Mouse (Mus musculus): ENCODE results near the gene Bap1. TPM values are rescaled to one million over a fixed set of nuclear protein-coding genes. Genes with fewer than 3 reads are reported as not detected.

The Bap1 gene
- polyA plus RNA-seq, 1 experiment from 2014 or later: 43.2 TPM

GRCm38 (mm10) chr14:31260932-31261331 is 9.7 kb downstream of the Bap1 start:
- no peaks in the 10 kb centered on the region for H3K4me1 ChIP-seq (replicated peaks)
- ATAC-seq (replicated peaks; ENCODE audit: insufficient number of reproducible peaks, insufficient read depth, low FRiP score, low read depth): no peak
- no peak overlapping the region for H3K9ac ChIP-seq
- no peak overlapping the region for H3K27ac ChIP-seq
- no peaks in the 10 kb centered on the region for H3K9me3 ChIP-seq (replicated peaks)
- H3K27me3 ChIP-seq: no peaks in the 10 kb centered on the region
- H3K4me2 ChIP-seq: no peak overlapping the region
- WGBS: 90% methylated on average over 9 of the region's 9 CpGs
- no peak overlapping the region for H3K4me3 ChIP-seq
- H3K36me3 ChIP-seq: peaks cover 45% of the 10 kb centered on the region

- H3K4me1 ChIP-seq (replicated peaks): peaks cover 3% of the 10 kb centered on the region; the same call in 1 of the 2 replicates
- H3K9me3 ChIP-seq (replicated peaks): no peaks in the 10 kb centered on the region
- H3K4me3 ChIP-seq: no peak overlapping the region
- no peak overlapping the region for H3K27ac ChIP-seq
- ATAC-seq (replicated peaks; ENCODE audit: insufficient number of reproducible peaks, insufficient read depth, low FRiP score, low read depth): no peak
- H3K4me2 ChIP-seq: no peak overlapping the region
- 84% methylated on average over 11 of the region's 11 CpGs for WGBS
- no peak overlapping the region for H3K9ac ChIP-seq
- peaks cover 6% of the 10 kb centered on the region; the same call in 1 of the 2 replicates for H3K27me3 ChIP-seq
- no peaks in the 10 kb centered on the region for H3K36me3 ChIP-seq
Observed at GRCm38 (mm10) chr14:31267649-31268048, 16.4 kb downstream of the Bap1 start.

GRCm38 (mm10) chr14:31268301-31269001 is 17.2 kb downstream of the Bap1 start:
- Histone ChIP-seq H3K27me3 (peaks cover 6% of the 10 kb centered on the region; the same call in 1 of the 2 replicates), H3K4me1 (replicated peaks) (peaks cover 3% of the 10 kb centered on the region; the same call in 1 of the 2 replicates), H3K4me2 (no peak overlapping the region; the same call in 1 of the 2 replicates), H3K4me3 (no peak overlapping the region), H3K36me3 (no peaks in the 10 kb centered on the region), H3K9ac (no peak overlapping the region), H3K27ac (no peak overlapping the region), H3K9me3 (replicated peaks) (no peaks in the 10 kb centered on the region)
- WGBS: 70% methylated on average over 9 of the region's 9 CpGs
- no peak for ATAC-seq (replicated peaks; ENCODE audit: insufficient number of reproducible peaks, insufficient read depth, low FRiP score, low read depth)

GRCm38 (mm10) chr14:31269456-31270100 is 18.3 kb downstream of the Bap1 start:
- H3K4me1 ChIP-seq (replicated peaks): peaks cover 3% of the 10 kb centered on the region; the same call in 1 of the 2 replicates
- peak overlapping the region; percentile 38 for H3K4me3 ChIP-seq
- peaks cover 6% of the 10 kb centered on the region; the same call in 1 of the 2 replicates for H3K27me3 ChIP-seq
- H3K4me2 ChIP-seq: peak overlapping the region; percentile 59
- no peak overlapping the region; the same call in 1 of the 2 replicates for H3K9ac ChIP-seq
- 15% methylated on average over 27 of the region's 28 CpGs for WGBS
- H3K9me3 ChIP-seq (replicated peaks): no peaks in the 10 kb centered on the region
- no peaks in the 10 kb centered on the region for H3K36me3 ChIP-seq
- no peak overlapping the region for H3K27ac ChIP-seq
- ATAC-seq (replicated peaks; ENCODE audit: insufficient number of reproducible peaks, insufficient read depth, low FRiP score, low read depth): peak; percentile 59

- ATAC-seq (replicated peaks; ENCODE audit: insufficient number of reproducible peaks, insufficient read depth, low FRiP score, low read depth): no peak
- no peaks in the 10 kb centered on the region for H3K36me3 ChIP-seq
- H3K27ac ChIP-seq: no peak overlapping the region
- no peaks in the 10 kb centered on the region for H3K9me3 ChIP-seq (replicated peaks)
- peaks cover 6% of the 10 kb centered on the region; the same call in 1 of the 2 replicates for H3K27me3 ChIP-seq
- H3K4me2 ChIP-seq: no peak overlapping the region
- no peak overlapping the region for H3K4me3 ChIP-seq
- peaks cover 3% of the 10 kb centered on the region; the same call in 1 of the 2 replicates for H3K4me1 ChIP-seq (replicated peaks)
- 89% methylated on average over 6 of the region's 6 CpGs for WGBS
- no peak overlapping the region for H3K9ac ChIP-seq
Observed at GRCm38 (mm10) chr14:31271121-31271520, 19.9 kb downstream of the Bap1 start.

- H3K27me3 ChIP-seq: peaks cover 6% of the 10 kb centered on the region; the same call in 1 of the 2 replicates
- no peak overlapping the region for H3K4me3 ChIP-seq
- no peak overlapping the region for H3K27ac ChIP-seq
- no peak for ATAC-seq (replicated peaks; ENCODE audit: insufficient number of reproducible peaks, insufficient read depth, low FRiP score, low read depth)
- H3K4me1 ChIP-seq (replicated peaks): peaks cover 3% of the 10 kb centered on the region; the same call in 1 of the 2 replicates
- H3K9me3 ChIP-seq (replicated peaks): no peaks in the 10 kb centered on the region
- no peak overlapping the region for H3K4me2 ChIP-seq
- no peak overlapping the region for H3K9ac ChIP-seq
- 23% methylated on average over 7 of the region's 7 CpGs for WGBS
- H3K36me3 ChIP-seq: no peaks in the 10 kb centered on the region
Observed at GRCm38 (mm10) chr14:31272164-31272563, 20.9 kb downstream of the Bap1 start.

- no peaks in the 10 kb centered on the region for H3K4me1 ChIP-seq (replicated peaks)
- H3K4me3 ChIP-seq: no peak overlapping the region
- H3K27ac ChIP-seq: no peak overlapping the region
- WGBS: 78% methylated on average over 8 of the region's 8 CpGs
- no peak for ATAC-seq (replicated peaks; ENCODE audit: insufficient number of reproducible peaks, insufficient read depth, low FRiP score, low read depth)
- no peaks in the 10 kb centered on the region for H3K9me3 ChIP-seq (replicated peaks)
- no peak overlapping the region for H3K9ac ChIP-seq
- 0 out of 2 replicates have a peak, but pooled peaks cover 4% of the 10 kb centered on the region for H3K27me3 ChIP-seq
- no peak overlapping the region for H3K4me2 ChIP-seq
- no peaks in the 10 kb centered on the region for H3K36me3 ChIP-seq
Observed at GRCm38 (mm10) chr14:31285728-31286127, 34.5 kb downstream of the Bap1 start.

Other genes with a start within 250 kb of the Bap1 start
- gene Spcs1, start 249.8 kb upstream of the Bap1 start, polyA plus RNA-seq (2015; fragmentation: Nextera tagmentation; extraction: Ambion mirVana): 310 and 368 TPM in 2 replicates
- gene Pbrm1, start 232.3 kb upstream of the Bap1 start, polyA plus RNA-seq (2015; fragmentation: Nextera tagmentation; extraction: Ambion mirVana): 91.4 and 101 TPM in 2 replicates
- gene Gnl3, start 232.3 kb upstream of the Bap1 start, polyA plus RNA-seq (2015; fragmentation: Nextera tagmentation; extraction: Ambion mirVana): 54.2 and 55.1 TPM in 2 replicates
- 75.6 and 94.1 TPM in 2 replicates for gene Smim4, start 122.5 kb upstream of the Bap1 start, polyA plus RNA-seq (2015; fragmentation: Nextera tagmentation; extraction: Ambion mirVana)
- gene Nt5dc2, start 120.4 kb upstream of the Bap1 start, polyA plus RNA-seq (2015; fragmentation: Nextera tagmentation; extraction: Ambion mirVana): 278 and 339 TPM in 2 replicates
- gene Stab1, start 82.8 kb upstream of the Bap1 start, polyA plus RNA-seq (2015; fragmentation: Nextera tagmentation; extraction: Ambion mirVana): 43.7 and 46.8 TPM in 2 replicates
- gene Tnnc1, start 43.1 kb upstream of the Bap1 start, polyA plus RNA-seq (2015; fragmentation: Nextera tagmentation; extraction: Ambion mirVana): 3,799 and 4,649 TPM in 2 replicates
- 287 and 381 TPM in 2 replicates for gene Nisch, start 34.5 kb upstream of the Bap1 start, polyA plus RNA-seq (2015; fragmentation: Nextera tagmentation; extraction: Ambion mirVana)
- 0.60 and 0.83 TPM in 2 replicates for gene Sema3g, start 33.6 kb upstream of the Bap1 start, polyA plus RNA-seq (2015; fragmentation: Nextera tagmentation; extraction: Ambion mirVana)
- gene Phf7, start 133 bp upstream of the Bap1 start, polyA plus RNA-seq (2015; fragmentation: Nextera tagmentation; extraction: Ambion mirVana): 7.9 and 8.3 TPM in 2 replicates
- 0.63 and 1.3 TPM in 2 replicates for gene Dnah1, start 72.4 kb downstream of the Bap1 start, polyA plus RNA-seq (2015; fragmentation: Nextera tagmentation; extraction: Ambion mirVana)
- gene Capn7, start 85.2 kb downstream of the Bap1 start, polyA plus RNA-seq (2015; fragmentation: Nextera tagmentation; extraction: Ambion mirVana): 35.0 and 41.0 TPM in 2 replicates
- 21.4 and 28.4 TPM in 2 replicates for gene Sh3bp5, start 184.6 kb downstream of the Bap1 start, polyA plus RNA-seq (2015; fragmentation: Nextera tagmentation; extraction: Ambion mirVana)
- 10.1 and 13.6 TPM in 2 replicates for gene Eaf1, start 242.9 kb downstream of the Bap1 start, polyA plus RNA-seq (2015; fragmentation: Nextera tagmentation; extraction: Ambion mirVana)
- gene Mettl6, start 243.6 kb downstream of the Bap1 start, polyA plus RNA-seq (2015; fragmentation: Nextera tagmentation; extraction: Ambion mirVana): 34.1 and 38.4 TPM in 2 replicates